Mouse (Mus musculus): ENCODE measurements around the gene Phf23.
"Not testable (repeated sequence)": the region's sequence is repeated elsewhere in the genome, so short reads cannot be mapped to it uniquely, and the experiment has no call there.

The Phf23 gene

DNA sequence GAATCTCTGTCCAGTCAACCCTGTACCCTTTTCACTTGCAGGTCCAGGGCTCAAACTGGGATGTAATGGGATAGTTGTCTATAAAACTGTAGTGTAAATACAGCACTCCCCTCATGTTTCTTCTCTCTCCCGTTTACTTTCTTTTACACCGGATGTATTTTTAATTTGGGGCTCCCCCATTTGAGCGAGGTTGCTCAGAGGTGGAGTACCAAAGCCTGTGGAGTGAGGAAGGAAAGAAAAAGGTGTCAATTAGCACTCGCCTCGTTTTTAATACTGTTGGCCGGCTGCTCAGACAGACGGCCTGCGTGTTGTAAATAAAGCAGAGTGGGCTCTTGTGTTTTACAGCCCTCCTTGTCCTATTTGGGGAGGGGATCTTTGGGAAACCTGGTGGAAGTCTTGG, 4.1 kb downstream of the Phf23 start:
- no peak for DNase-seq (ENCODE audit: low spot score)

DNA sequence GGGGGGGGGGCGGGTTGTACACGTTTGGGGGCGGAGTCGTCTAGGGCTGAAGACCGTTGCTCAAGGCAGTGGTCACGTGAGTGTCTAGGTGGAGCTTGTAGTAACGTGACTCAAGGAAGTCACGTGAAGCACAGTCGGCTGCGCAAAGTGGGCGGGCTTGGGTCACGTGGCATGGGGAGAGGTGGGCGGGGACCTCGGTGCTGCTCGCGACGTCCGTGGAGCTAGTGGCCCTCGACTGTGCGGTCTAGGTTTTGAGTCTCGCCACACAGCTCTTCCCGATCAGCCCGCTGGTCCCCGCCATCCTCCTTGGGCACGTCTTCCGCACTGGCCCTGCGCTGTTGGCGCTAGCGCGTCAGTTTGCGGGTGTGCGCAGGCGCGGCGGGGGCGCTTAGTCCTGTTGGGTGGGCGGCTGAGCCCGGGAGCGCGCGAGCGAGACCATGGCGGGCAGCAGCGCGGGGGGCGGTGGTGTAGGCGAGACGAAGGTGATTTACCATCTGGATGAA, 4.9 kb downstream of the Phf23 start, which contains the start of gene Dvl2:
Gene Dvl2, plus strand, starts transcription at position 200 of the 503 bp plus-strand sequence.
- DNase-seq (ENCODE audit: low spot score): peak; percentile 83

DNA sequence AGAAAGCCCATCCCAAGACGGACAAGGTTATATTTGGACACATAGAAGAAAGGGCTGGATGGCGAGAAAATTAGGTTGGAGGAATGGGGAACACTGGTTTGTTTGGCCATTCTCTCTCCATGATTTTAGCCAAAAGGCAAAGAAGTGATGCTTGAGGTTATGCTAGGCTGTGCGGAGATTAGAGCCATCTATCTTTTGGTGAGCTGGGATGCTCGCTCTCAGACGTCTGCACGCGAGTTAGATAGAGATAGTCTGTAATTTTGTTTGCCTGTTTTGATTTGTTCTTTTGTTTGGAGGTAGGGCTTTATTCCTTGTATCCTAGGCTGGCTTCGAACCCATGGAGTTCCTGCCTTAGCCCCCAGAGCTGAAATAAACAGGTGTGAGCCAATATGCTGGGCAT, 5.6 kb downstream of the Phf23 start:
- DNase-seq (ENCODE audit: low spot score): no peak

DNA sequence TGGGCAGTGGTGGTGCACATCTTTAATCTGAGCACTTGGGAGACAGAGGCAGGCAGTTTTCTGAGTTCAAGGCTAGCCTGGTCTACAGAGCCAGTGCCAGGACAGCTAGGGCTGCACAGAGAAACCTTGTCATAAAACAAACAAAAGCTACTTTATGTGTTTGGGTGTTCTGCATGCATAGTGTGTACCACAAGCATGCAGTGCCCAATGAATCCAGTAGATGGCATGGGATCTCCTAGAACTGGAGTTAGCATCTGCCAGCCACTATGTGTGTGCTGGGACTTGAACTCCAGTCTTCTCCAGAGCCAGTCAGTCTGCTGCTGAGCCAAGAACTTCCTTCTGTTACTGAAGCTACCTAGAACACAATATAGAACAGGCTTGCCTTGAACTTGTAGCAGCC, 6.3 kb downstream of the Phf23 start:
- no peak for DNase-seq (ENCODE audit: low spot score)

DNA sequence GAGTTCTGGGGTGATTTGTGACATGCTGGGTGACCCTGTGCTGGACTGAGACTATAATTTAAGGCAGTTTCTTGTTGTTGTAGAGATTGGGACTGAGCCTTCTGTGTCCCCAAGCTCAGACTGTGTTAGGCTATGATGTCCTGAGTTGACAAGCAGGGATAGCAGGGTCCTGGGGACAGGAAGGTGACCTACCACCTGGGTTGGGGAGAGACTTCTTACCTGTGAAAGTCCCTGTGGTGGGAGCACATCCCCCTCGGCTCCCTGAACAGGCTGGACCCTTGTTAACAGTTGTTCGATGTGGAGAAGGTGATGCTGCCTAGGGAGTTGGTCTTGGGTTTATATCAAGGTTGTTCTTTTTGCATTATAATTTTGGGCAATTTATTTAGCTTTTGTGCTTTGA, 6.9 kb downstream of the Phf23 start:
- no peak for DNase-seq (ENCODE audit: low spot score)

DNA sequence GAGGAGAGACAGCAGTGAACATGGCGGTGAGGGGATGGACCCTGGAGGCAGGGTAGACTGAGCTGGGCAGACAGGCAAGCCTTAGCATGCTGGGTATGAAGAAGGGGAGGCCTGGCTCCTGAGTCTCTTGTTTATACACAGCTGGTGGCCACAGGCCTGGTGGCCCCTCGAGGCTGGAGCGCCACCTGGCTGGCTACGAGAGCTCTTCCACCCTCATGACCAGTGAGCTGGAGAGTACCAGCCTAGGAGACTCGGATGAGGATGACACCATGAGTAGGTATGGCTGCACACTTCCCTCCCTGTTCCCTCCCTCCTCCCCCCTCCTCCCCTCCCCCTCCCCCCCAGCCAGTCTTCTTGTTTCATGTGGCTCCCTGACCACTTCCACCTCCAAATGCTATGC, 9.9 kb downstream of the Phf23 start:
- no peak for DNase-seq (ENCODE audit: low spot score)

DNA sequence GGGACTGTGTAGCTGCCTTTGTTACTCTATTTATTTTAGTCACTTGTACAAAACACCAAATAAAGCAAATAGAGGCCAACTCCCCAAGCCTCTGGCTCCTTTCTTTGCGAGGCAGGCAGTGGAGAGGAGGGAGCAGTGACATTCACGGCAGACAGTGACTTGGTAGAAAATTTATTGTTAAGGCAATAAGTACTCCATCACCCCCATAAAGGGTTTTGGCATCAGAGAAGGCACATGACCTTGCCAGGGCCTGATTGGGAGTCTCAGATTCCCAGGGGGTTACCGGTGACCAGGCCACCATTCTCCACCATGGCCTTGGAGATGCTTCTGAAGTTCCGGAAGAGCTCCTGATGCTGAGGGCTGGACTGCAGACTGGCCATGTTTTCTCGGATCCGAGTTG, 14.5 kb downstream of the Phf23 start:
- no peak for DNase-seq (ENCODE audit: low spot score)

DNA sequence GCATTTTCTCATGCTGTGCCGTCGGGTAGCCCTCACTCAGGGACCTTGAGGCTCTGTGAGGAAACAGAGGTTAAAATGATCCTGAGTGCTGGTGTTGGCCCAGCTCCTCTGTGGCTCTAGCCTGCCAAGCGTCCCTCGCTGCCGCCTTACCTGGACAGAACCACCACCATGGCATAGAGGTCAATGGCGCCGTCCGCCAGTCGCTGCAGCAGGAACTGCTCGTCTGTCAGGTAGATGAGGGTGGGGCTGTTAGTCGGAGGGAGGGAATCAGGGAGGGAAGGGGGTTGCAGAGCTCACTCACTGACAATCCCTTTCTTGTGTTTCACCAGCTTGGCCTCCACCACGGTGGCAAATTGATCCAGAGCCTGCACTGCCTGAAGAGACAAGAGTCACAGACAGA, 15.0 kb downstream of the Phf23 start:
- DNase-seq (ENCODE audit: low spot score): no peak

DNA sequence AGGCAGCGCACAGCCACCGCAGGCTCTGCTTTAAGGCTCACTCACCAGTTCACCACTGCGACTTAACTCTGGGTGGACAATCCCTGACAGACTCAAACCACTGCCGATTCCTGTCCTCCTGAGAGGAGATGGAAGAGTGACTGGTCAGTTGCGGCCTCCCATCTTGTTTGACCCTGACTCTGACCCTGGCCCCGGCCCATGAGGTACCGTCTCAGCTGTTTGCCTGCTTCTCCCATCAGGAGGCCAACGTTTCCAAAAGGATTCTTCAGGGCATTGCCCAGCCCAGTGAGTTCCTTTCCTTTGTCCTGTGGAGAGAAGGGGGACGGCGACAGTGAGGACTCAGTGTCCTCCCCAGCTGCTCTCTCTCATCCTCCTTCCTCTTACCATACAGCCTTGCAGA, 15.4 kb downstream of the Phf23 start:
- no peak for DNase-seq (ENCODE audit: low spot score)

DNA sequence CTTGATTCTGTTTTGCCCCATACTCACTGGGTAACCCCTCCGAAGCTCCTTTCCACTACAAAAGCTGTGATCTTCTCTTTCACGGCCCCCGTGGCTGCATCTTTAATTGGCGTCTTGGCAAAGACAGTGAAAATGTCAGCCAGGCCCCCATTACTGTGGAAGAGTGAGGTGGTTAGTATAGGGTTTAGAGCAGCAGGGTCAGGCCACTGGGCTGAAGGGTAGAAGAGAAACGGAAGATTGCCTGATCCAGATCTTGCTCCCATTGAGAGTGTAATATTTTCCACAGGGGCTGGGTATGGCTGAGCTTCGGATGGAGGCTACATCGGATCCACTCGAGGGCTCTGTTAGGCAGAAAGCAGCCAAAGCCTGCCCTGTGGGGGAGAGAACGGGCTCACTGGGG, 17.4 kb downstream of the Phf23 start:
- DNase-seq (ENCODE audit: low spot score): no peak

DNA sequence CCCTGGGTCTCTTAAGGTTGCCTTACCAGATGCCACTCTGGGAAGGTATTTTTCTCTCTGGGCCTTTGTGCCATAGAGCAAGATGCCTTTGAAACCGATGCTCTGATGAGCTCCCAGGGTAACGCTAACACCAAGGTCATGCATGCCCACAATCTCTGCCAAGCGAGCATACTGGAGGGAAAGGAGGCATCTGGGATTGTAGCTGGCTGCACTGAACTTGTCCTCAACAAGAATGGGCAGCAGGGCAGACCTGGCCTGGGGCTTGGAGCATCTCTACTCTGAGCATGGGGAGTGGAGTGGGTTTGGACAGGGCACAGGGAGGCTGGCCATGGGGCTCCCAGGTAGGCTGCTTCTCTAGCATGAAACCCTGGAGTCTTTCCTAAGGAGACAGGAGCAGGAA, 17.8 kb downstream of the Phf23 start:
- no peak for DNase-seq (ENCODE audit: low spot score)

DNA sequence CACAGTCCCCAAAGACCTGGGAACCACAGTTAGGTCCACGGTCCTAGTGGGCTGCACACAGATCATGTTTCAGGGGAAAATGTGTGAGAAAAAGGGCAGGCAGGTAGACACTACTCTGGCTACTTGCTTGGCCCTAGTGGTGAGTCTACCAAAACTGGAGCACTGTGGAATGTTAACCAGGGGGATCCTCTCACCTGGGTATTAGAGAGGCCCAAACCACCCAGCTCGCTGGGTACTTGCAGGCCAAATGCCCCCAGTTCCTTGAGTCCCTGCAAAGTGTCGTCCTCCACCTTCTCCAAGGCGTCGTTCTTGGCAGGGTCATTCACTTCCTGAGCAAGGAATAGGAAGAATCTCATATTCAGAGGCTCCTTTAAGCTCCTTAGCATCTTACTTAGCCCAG, 18.5 kb downstream of the Phf23 start:
- DNase-seq (ENCODE audit: low spot score): no peak

DNA sequence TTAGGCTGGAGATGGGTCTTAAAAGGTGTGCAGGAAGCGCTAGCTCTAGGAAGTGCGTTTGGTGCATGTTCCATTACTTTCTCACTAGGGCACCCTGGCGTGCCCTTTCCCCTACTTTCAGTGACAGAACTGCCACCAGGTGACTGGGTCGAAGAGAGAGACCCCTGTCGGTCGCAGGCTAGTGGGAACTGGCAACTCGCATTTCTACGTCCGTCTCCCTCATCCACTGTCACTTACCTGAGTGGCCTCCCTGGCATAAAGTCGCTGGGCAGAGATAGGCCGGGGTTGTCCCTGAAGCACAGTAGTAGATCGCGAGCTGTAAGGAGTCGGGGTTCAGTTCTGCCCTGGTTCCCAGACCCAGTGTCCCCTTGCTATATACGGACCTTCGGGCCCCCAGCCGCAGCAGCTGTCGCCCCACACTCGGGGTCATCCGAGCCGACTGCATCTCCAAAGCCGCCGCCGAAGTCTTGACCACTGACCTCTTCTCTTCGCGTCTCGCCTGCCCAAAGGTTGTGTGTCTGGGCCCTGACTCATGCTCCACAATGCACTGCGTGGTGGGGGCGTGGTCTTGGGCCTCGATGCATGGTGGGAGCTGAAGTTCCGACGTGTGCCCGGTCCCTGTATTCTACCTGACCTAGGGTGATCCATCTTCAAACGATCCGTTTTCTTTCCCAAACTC, 19.4 kb downstream of the Phf23 start, which contains the start of gene Acadvl:
Gene Acadvl, minus strand, starts transcription at position 532 of the 679 bp plus-strand sequence.
- DNase-seq (ENCODE audit: low spot score): peak; percentile 83

DNA sequence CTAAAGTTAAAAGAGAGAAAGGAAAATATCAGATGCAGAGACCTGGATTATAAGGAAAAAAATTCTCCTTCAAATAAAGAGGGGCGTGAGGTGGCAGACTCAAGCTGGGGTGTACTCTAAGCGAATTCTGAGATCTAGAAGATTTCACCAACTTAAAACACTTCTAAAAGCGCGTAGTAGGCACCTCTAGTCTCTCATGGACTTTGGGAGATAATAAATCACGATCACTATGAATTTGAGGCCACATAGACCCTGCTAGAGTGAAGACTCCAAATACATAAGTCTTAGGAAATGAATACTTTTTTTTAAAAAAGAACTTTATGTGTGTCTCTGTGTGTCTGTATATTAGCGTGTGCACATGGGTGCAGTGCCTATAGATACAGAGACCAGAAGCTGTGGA, 20.1 kb downstream of the Phf23 start:
- DNase-seq (ENCODE audit: low spot score): no peak

DNA sequence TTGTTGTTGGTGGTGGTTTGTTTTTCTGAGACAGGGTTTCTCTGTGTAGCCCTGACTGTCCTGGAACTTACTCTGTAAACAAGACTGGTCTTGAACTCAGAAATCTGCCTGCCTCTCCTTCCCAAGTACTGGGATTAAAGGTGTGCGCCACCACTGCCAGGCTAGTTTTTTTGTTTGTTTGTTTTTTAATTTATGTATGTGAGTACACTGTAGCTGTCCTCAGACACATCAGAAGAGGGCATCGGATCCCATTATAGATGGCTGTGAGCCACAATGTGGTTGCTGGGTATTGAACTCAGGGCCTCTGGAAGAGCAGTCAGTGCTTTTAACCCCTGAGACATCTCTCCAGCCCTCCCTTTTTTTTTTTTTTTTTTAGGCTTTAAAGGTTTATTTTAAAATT, 20.6 kb downstream of the Phf23 start:
- DNase-seq (ENCODE audit: low spot score): not testable (repeated sequence)

DNA sequence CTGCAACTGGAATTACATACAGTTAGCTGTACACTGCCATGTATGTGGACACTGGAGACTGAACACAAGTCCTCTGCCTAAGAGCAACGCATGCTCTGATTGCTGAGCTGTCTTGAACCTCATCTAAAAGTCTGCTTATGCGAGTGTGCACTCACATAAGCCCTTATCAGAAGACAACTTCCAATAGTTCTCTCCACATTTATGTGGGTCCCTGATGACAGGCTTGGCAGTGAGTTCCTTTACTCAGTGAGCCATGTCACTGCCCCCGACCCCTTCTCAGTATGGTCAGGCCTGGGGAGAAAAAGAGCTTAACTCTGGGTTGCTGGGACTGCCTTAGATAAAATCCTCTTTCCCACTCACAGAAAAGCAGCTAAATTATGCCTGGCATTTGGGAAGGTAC, 21.1 kb downstream of the Phf23 start, which contains the start of gene Dlg4:
Gene Dlg4, plus strand, starts transcription at position 274 of the 400 bp plus-strand sequence.
- no peak for DNase-seq (ENCODE audit: low spot score)

DNA sequence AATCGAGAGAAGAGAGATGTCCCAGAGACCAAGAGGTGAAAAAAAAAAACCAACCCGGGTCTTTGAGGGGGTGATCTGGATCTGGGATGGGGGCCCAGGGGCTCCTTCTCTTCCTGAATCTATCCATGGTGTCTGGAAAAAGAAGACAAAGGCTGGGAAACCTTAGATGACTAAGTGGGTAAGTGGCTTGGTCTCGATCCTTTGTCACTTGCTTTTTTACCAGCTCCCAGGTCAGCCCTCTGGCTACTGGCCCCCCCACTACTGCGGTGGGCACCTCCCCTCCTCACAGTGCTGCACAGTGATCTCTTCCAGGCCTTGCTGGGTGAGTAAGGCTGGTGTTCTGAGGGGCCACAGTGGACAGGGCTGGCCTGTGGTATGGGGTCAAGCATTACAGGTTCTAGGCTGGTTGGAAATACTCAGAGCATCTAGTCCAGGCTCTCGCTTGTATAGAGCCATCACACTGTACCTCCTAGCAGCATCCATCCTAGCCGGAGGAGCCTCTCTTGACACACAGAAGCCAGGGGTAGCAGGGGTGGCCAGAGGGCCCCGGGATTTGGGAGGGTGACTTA, 21.7 kb downstream of the Phf23 start:
- no peak for DNase-seq (ENCODE audit: low spot score)

DNA sequence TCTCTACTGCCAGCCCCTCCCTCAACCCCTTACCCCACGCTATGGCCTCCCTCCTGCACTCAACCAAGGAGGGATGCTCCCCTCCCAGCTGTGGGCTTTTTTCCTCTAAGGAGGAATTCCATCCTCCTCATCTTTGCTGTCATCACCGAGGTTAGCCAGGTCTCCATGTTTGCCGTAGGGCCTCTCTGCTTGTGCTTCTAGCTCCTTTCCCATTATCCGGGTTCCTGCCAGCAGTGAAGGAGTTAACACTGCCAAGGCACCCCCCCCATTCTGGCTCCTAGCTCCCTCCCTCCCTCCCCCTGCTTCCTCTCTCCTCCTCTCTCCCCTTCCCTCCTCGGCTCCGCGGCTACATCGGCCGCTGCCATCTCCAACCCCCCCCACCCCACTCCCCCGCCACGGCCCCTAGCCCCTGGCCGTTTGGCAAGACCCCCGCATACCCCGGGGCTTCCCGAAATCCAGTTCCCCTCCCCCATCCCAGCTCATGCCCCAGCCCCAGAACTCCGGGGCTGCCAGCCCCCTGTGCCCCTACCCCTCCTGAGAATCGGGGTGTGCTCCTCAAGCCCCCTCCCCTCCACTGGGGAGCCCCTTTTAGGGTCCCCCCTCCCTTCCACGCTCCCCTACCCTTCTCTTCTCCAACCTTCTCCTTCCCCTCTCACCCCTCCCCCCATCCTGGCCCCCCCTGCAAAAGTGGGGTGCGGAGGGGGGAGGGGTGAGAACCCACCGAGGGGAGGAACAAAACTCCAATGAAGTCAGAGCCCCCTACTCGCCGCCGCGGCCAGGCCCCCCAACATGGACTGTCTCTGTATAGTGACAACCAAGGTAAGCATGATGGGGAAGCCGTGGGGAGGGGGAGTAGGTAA, 22.8 kb downstream of the Phf23 start:
- DNase-seq (ENCODE audit: low spot score): peak; percentile 35

DNA sequence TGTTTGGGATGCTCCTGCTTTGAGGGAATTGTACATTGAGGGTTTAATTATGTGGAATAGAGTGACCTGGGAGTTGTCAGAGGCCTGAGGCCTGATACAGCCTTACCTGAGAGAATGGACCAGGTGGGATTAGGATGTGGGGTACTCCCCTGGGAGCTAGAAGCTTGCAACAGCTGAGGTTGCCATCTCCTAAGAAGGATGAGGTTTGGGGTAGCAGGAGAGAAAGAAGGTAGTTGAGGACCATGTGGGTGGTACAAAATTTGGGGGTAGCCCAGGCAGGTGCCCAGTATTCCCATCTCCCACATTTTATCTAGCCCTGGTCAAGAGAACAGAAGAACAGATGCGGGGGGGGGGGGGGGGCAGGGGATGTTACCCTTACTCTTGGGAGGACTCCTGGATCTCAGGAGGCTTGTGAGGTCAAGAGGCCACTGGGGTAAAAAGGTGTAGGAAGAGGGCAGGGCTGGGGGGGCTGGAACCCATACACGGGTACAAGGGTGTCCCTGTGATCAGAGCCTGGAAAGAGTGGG, 24.0 kb downstream of the Phf23 start:
- DNase-seq (ENCODE audit: low spot score): no peak

DNA sequence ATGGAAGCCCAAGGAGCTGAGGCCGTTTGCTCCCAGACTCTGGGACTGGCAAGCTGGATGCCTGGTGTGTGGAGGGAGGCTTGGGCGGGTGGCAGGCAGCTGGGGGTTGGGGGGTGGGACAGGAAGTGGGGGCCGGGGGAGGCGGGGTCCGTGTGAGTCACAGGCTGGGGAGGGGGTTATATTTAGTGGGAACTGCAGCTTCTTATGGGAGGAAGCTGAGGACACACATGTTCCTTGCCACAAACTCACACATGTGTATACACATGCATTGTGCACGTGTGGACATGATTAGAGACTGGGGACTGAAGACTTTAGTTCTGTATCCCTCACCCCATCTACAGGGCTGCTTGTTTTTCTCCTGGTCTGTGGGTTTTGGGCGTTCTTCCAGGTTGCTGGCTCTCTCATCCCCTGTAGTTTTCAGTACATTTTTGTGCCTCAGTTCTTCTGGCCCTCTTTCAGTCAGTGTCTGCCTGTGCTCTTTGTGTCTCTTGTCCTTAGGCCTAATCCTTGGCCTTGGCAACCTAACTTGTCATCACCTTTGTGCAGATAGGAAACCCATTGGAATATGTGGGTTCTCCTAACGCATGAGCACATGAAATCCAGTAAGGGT, 24.6 kb downstream of the Phf23 start:
- DNase-seq (ENCODE audit: low spot score): no peak

DNA sequence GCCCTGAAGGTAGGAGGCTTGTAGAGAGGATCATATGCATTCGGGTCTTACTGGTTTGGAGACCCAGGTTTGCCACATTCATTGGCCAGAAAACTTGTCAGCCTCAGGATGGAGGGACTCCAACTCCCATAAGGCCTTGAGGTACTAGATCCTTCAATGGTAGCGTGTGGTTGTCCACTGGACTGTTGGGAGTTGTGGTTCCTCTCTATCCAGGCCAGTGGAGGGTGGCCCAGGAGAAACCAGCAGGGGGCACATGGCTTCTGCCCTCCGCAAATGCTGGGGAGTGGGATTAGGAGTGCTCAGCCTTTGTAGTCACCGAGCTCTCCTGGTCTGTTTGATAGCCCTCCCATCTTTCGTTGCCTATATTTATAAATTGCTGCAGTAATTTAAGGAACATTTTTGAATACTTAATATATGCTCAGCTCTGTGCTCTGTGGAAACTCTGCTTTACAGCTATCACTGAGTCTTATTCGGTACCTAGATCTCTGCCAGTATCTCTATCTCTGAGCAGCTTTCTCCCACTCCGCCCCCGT, 25.2 kb downstream of the Phf23 start:
- DNase-seq (ENCODE audit: low spot score): peak; percentile 52
